Mouse (Mus musculus) limb, embryonic 14.5 days (tissue): Measurements from ENCODE around the gene Defb45. TPM values are rescaled to one million over a fixed set of nuclear protein-coding genes. Genes with fewer than 3 reads are reported as not detected.

Experiments
- ATAC-seq: fragments of 200-750 bp; cut with Nextera tagmentation; 2 replicates; pipeline ENCODE4 v1.8.0; 2017; ENCODE audit warnings: low read depth, moderate number of reproducible peaks, moderate TSS enrichment; ENCODE audit not compliant: low FRiP score
- DNase-seq: peaks from one replicate; pipeline ENCODE4 v3.0.0-alpha.2; 2015; ENCODE audit warnings: low spot score
- H3K27ac ChIP-seq: fragments of 300-500 bp; sonication (generic); replicated peaks from 2 replicates; pipeline ENCODE4 v1.5.1; 2014; ENCODE audit warnings: low read depth, mild to moderate bottlenecking, low read length, moderate library complexity, mixed read lengths
- H3K27me3 ChIP-seq: fragments of 300-500 bp; sonication (generic); 2 replicates; pipeline ENCODE4 v1.6.1; 2014; ENCODE audit warnings: low read length, mixed read lengths; ENCODE audit not compliant: control insufficient read depth, insufficient read depth
- H3K36me3 ChIP-seq: fragments of 300-500 bp; sonication (generic); 2 replicates; pipeline ENCODE4 v1.6.1; 2014; ENCODE audit warnings: mild to moderate bottlenecking, low read length, moderate library complexity, mixed read lengths; ENCODE audit not compliant: control insufficient read depth, insufficient read depth
- H3K4me1 ChIP-seq: fragments of 300-500 bp; sonication (generic); 2 replicates; pipeline ENCODE4 v1.6.1; 2014; ENCODE audit warnings: antibody characterized with exemption, low read length, mixed read lengths; ENCODE audit not compliant: control insufficient read depth, insufficient read depth
- H3K4me2 ChIP-seq: fragments of 300-500 bp; sonication (generic); replicated peaks from 2 replicates; pipeline ENCODE4 v1.6.1; 2014; ENCODE audit warnings: low read depth, mild to moderate bottlenecking, low read length, moderate library complexity; ENCODE audit not compliant: severe bottlenecking
- H3K4me3 ChIP-seq: fragments of 300-500 bp; sonication (generic); replicated peaks from 2 replicates; pipeline ENCODE4 v1.5.1; 2014; ENCODE audit warnings: low read length
- H3K9ac ChIP-seq: fragments of 300-500 bp; sonication (generic); 2 replicates; pipeline ENCODE4 v1.6.1; 2014; ENCODE audit warnings: mild to moderate bottlenecking, low read depth, low read length, moderate library complexity; ENCODE audit not compliant: severe bottlenecking
- H3K9me3 ChIP-seq: fragments of 300-500 bp; sonication (generic); 2 replicates; pipeline ENCODE4 v1.6.1; 2016; ENCODE audit warnings: low read length; ENCODE audit not compliant: control insufficient read depth
- POLR2A ChIP-seq: fragments of 200-500 bp; IDR thresholded peaks from 2 replicates; pipeline ENCODE4 v1.8.0; 2012; ENCODE audit warnings: inconsistent platforms, mild to moderate bottlenecking, moderate library complexity, borderline replicate concordance; ENCODE audit not compliant: insufficient read depth, insufficient read length; ENCODE audit errors: extremely low read depth
- WGBS: fragments of 180-500 bp; shearing (Covaris S2); extraction: QIAGEN DNeasy Blood & Tissue Kit; methylation state at CpG from one replicate; pipeline ENCODE4 v1.1.7; 2014; 5-methylcytosine and 5-hydroxymethylcytosine counted together
- polyA plus RNA-seq, 2 experiments: library from polyadenylated mRNA; depleted of rRNA in 1 of 2; stranded (reverse) in 1 of 2; unstranded in 1 of 2; fragments of >200 nt; fragmentation: Nextera tagmentation in 1 of 2; extraction: Ambion mirVana in 1 of 2; gene quantifications; 2 replicates each; pipeline versions ENCODE4 v1.2.1 to v1.2.3; 2012 to 2014

The Defb45 gene
- polyA plus RNA-seq, 2 experiments = not detected

DNA sequence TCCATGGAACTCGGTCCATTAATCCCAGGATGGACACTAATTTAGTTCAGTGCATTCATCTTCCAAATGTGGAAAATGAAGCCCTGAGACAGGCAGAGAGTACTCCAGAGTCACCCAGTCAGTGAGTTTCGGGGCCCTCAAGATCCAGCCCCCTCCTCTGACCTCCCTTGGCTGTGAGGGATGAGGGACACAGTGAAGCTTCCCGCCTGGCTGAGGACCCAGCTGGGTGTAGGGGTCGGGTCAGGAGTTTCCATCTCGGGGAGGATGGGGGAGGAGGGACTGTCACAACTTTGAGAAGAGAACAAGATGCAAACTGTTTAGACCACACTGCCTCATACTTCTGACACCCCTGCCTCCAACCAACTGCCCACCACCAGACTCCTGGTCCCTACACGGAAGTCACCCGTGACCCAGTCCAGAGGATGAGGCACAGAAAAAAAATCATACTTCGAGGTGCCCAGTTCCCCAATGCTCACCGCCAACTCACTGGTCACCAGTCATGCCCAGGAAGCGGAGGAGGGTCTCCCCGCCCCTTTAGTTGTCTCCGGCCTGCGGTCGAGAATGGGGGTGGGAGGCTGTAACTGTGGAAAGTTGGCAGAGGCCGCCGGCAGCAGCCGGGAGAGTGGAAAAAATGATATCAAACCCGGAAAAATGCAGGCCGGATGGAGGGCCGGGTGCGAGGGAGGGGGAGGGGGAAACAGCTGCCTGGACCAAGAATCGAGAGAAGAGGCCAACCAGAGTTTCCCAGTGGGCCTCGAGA lies 37.2 kb upstream of the Defb45 start:
- no peak for TF ChIP-seq POLR2A
- no peaks in the 10 kb centered on the region for H3K27me3 ChIP-seq
- ATAC-seq (peak; percentile 55), DNase-seq (peak; percentile 71)
- peaks cover 18% of the 10 kb centered on the region for H3K4me1 ChIP-seq
- no peak overlapping the region for H3K4me3 ChIP-seq
- no peak overlapping the region for H3K4me2 ChIP-seq
- no peaks in the 10 kb centered on the region for H3K9me3 ChIP-seq
- no peaks in the 10 kb centered on the region for H3K36me3 ChIP-seq
- no peak overlapping the region for H3K9ac ChIP-seq
- no peak overlapping the region; the same call in 1 of the 2 replicates for H3K27ac ChIP-seq
- 65% methylated on average over 23 of the region's 23 CpGs for WGBS

DNA sequence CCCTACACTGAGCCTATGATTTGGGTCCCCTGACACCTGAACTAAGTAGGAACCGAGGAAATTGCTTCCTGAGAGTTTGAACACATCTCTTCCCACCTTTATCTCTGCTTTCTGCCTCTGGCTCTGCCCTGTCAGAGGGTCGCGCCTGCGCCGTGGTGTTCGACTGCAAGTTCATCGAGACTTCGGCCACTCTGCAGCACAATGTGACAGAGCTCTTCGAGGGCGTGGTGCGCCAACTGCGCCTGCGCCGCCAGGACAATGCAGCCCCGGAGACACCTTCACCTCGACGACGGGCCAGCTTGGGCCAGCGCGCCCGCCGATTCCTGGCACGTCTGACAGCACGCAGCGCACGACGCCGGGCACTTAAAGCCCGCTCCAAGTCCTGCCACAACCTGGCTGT lies 35.1 kb upstream of the Defb45 start:
- TF ChIP-seq POLR2A = no peak
- DNase-seq (no peak), ATAC-seq (no peak)
- H3K4me3 ChIP-seq = no peak overlapping the region
- WGBS = 68% methylated on average over 29 of the region's 29 CpGs
- no peaks in the 10 kb centered on the region for H3K27me3 ChIP-seq
- H3K27ac ChIP-seq = no peak overlapping the region
- H3K4me1 ChIP-seq = peaks cover 15% of the 10 kb centered on the region
- no peaks in the 10 kb centered on the region for H3K36me3 ChIP-seq
- H3K4me2 ChIP-seq = no peak overlapping the region
- no peak overlapping the region for H3K9ac ChIP-seq
- H3K9me3 ChIP-seq = no peaks in the 10 kb centered on the region

DNA sequence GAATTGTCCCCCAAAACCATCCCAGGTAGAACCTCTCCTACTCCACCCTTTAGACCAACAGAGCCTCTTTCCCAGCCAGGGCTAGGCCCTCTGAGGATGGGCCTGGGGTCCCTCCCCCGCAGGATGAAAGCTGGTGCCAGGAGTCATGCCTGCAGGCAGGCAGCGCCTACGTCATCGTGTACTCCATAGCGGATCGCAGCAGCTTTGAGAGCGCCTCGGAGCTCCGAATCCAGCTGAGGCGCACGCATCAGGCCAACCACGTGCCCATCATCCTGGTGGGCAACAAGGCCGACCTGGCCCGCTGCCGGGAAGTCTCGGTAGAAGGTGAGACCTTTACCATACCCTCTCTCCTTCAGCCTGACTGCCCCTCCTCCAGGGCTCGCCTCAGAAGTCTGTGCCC lies 34.1 kb upstream of the Defb45 start:
- DNase-seq (no peak), ATAC-seq (peak; percentile 28; the same call in 1 of the 2 replicates)
- H3K4me3 ChIP-seq = no peak overlapping the region
- H3K27me3 ChIP-seq = peaks cover 3% of the 10 kb centered on the region; the same call in 1 of the 2 replicates
- H3K9ac ChIP-seq = no peak overlapping the region
- peak overlapping the region; percentile 18 for H3K4me2 ChIP-seq
- no peak overlapping the region for H3K27ac ChIP-seq
- WGBS = 30% methylated on average over 17 of the region's 17 CpGs
- no peaks in the 10 kb centered on the region for H3K9me3 ChIP-seq
- H3K36me3 ChIP-seq = no peaks in the 10 kb centered on the region
- peaks cover 15% of the 10 kb centered on the region for H3K4me1 ChIP-seq
- no peak for TF ChIP-seq POLR2A

DNA sequence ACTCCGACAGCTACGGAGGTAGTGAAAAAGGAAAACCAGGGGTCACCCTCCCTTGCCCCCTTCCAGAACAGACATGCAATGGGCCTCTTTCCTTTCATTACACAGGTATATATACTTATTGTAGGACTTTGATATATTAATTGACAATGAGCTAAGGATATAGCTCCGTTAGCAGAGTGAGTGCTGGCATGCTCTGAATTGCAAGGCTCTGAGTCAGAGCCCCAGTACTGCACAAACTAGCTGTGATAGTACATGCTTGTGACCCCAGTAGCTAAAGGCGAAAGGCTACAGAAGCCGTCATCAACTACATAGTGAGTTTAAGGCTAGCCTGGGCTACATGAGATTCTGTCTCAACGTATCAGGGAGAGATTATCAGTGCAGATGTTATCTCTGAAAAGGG lies 30.7 kb upstream of the Defb45 start:
- peaks cover 12% of the 10 kb centered on the region; the same call in 1 of the 2 replicates for H3K4me1 ChIP-seq
- no peak overlapping the region for H3K27ac ChIP-seq
- no peak overlapping the region for H3K9ac ChIP-seq
- ATAC-seq = no peak
- no peak for DNase-seq
- peaks cover 32% of the 10 kb centered on the region for H3K27me3 ChIP-seq
- H3K4me3 ChIP-seq = no peak overlapping the region
- no peaks in the 10 kb centered on the region for H3K9me3 ChIP-seq
- WGBS = 84% methylated on average over 6 of the region's 6 CpGs
- no peak overlapping the region for H3K4me2 ChIP-seq
- H3K36me3 ChIP-seq = no peaks in the 10 kb centered on the region
- TF ChIP-seq POLR2A = no peak

DNA sequence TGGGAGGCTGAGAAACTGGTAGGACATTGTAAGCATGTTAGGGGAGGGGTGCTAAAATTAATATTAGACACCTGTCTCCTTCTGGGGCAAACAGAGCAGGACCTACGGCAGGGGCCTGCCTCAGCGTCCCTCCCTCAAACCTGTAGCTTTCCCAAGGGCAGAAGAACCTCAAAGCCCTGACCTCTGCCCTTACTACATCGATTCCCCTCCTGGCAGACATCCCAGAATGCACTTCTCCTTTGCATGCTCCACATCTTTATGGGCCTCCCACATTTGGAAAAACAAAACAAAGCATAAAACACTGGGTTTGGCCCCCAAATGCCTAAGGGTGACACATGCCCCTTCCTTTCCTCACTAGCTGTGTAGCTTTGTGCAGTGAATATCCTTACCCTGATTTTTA lies 30.0 kb upstream of the Defb45 start:
- Histone ChIP-seq H3K9ac (no peak overlapping the region), H3K27me3 (peaks cover 32% of the 10 kb centered on the region), H3K9me3 (no peaks in the 10 kb centered on the region), H3K4me2 (no peak overlapping the region), H3K36me3 (no peaks in the 10 kb centered on the region), H3K27ac (no peak overlapping the region), H3K4me3 (no peak overlapping the region), H3K4me1 (peaks cover 12% of the 10 kb centered on the region; the same call in 1 of the 2 replicates)
- DNase-seq (no peak), ATAC-seq (no peak)
- TF ChIP-seq POLR2A = no peak
- 45% methylated on average over 3 of the region's 3 CpGs for WGBS
